Mouse (Mus musculus): Measurements from ENCODE around the gene Pla2g15.

DNA sequence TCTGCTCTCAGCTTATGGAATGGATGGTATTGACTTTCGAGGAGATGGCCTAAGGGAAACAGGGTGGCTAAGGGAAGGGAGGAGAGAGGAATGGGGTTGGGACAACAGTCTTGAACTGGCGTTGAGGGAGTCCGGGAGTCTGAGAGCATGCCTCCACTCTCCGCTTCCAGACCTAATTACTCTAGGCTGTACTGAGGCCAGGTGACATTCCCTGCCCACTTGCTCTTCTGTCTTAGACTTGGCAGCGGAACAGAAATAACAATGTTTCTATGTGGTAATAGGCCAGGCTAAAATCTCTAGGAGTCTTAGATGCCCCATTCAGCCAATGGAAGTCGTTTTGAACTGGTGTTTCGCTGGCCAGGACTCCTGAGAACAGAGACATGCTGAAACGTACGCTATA lies 842 bp downstream of the Pla2g15 start:
- TF ChIP-seq CTCF (IDR thresholded peaks at IDR 0.05; ENCODE audit: extremely low read depth, insufficient read depth, insufficient read length, insufficient replicate concordance) (no peak), POLR2A (IDR thresholded peaks at IDR 0.05; ENCODE audit: low read depth, low read length) (no peak)

All from spleen, adult 2 months (tissue).